Mouse (Mus musculus) naive thymus-derived CD4-positive, alpha-beta T cell, adult 5 months (primary cell): ENCODE results near the gene Ngef. TPM values are rescaled to one million over a fixed set of nuclear protein-coding genes. Genes with fewer than 3 reads are reported as not detected.

Experiments
- polyA plus RNA-seq: library from polyadenylated mRNA; unstranded; fragments of 100-300 nt; shearing (Covaris generic); gene quantifications from one replicate; pipeline ENCODE4 v1.2.1, GENCODE M21; 2017

Ngef gene
- polyA plus RNA-seq: not detected

GRCm38 (mm10) chr1:87573800-87574215, at the start of gene Ngef:
Ngef (minus strand) TSS chr1:87573870.

DNA sequence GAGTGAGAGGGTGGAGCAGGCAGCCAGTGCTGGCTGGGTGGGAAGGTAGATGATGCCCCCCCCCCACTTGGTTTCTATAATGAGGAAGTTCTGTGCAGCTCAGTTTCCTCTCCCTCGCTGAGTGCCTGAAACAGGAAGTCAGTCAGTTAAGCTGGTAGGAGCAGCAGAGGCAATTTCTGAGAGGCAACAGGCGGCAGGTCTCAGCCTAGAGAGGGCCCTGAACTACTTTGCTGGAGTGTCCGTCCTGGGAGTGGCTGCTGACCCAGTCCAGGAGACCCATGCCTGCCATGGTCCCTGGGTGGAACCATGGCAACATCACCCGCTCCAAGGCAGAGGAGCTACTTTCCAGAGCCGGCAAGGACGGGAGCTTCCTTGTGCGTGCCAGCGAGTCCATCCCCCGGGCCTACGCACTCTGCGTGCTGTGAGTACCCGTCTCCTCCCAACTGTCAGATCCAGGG, 46.6 kb upstream of the Ngef start, which contains the start of gene Inpp5d:
TSS of gene Inpp5d (plus strand) at position 102 of the 458 bp plus-strand sequence.

GRCm38 (mm10) chr1:87509561-87510165, 64.0 kb downstream of the Ngef start, which contains the start of gene Neu2:
Neu2 (plus strand) TSS chr1:87509889.

DNA sequence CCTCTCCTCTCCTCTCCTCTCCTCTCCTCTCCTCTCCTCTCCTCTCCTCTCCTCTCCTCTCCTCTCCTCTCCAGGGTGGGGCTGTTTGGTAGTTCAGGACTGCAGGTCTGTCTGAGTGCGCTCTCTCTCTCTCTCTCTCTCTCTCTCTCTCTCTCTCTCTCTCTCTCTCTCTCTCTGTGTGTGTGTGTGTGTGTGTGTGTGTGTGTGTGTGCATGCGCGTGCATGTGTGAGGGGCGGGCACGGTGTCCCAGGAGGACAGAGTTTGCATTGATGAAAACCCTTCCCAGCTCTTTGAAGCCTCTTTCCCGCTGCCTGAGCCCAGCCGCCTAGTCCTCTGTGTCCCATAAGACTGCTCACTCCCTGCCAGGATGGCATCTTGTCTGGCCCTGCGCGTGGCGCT, 103.7 kb downstream of the Ngef start, which contains the start of gene Snorc:
TSS of gene Snorc (plus strand) at position 301 of the 400 bp plus-strand sequence.

Other genes starting within 250 kb of the Ngef start
- gene Gigyf2, start 246.9 kb downstream of the Ngef start, polyA plus RNA-seq: 66.0 TPM
- not detected for gene Kcnj13, start 179.1 kb downstream of the Ngef start, polyA plus RNA-seq
- not detected for gene Snorc, start 103.6 kb downstream of the Ngef start, polyA plus RNA-seq
- gene Neu2, start 64.0 kb downstream of the Ngef start, polyA plus RNA-seq: not detected
- 166 TPM for gene Inpp5d, start 46.4 kb upstream of the Ngef start, polyA plus RNA-seq
- 77.5 TPM for gene Atg16l1, start 182.0 kb upstream of the Ngef start, polyA plus RNA-seq
- 1.4 TPM for gene Sag, start 229.8 kb upstream of the Ngef start, polyA plus RNA-seq